Mouse (Mus musculus) kidney, embryonic 15.5 days (tissue): ENCODE results near the gene Pacrg. TPM values are rescaled to one million over a fixed set of nuclear protein-coding genes. Genes with fewer than 3 reads are reported as not detected.

Experiments used
- ATAC-seq: fragments of 200-750 bp; cut with Nextera tagmentation; replicated peaks from 2 replicates; pipeline ENCODE4 v1.8.0; 2017; ENCODE audit warnings: moderate TSS enrichment; ENCODE audit not compliant: low FRiP score
- H3K27ac ChIP-seq: fragments of 300-500 bp; sonication (generic); 2 replicates; pipeline ENCODE4 v1.5.1; 2015; ENCODE audit warnings: mild to moderate bottlenecking, inconsistent platforms
- H3K27me3 ChIP-seq: fragments of 300-500 bp; sonication (generic); 2 replicates; pipeline ENCODE4 v1.6.1; 2015; ENCODE audit warnings: inconsistent platforms
- H3K36me3 ChIP-seq: fragments of 300-500 bp; sonication (generic); 2 replicates; pipeline ENCODE4 v1.6.1; 2015; ENCODE audit warnings: inconsistent platforms
- H3K4me1 ChIP-seq: fragments of 300-500 bp; sonication (generic); 2 replicates; pipeline ENCODE4 v1.6.1; 2015; ENCODE audit warnings: inconsistent platforms
- H3K4me2 ChIP-seq: fragments of 300-500 bp; sonication (generic); 2 replicates; pipeline ENCODE4 v1.6.1; 2015; ENCODE audit warnings: moderate library complexity, mild to moderate bottlenecking, inconsistent platforms
- H3K4me3 ChIP-seq: fragments of 300-500 bp; sonication (generic); replicated peaks from 2 replicates; pipeline ENCODE4 v1.5.1; 2015; ENCODE audit warnings: mild to moderate bottlenecking, inconsistent platforms
- H3K9ac ChIP-seq: fragments of 300-500 bp; sonication (generic); 2 replicates; pipeline ENCODE4 v1.6.1; 2015; ENCODE audit warnings: mild to moderate bottlenecking, inconsistent platforms
- H3K9me3 ChIP-seq: fragments of 300-500 bp; sonication (generic); replicated peaks from 2 replicates; pipeline ENCODE4 v1.6.1; 2016; ENCODE audit warnings: inconsistent platforms
- WGBS: fragments of 180-500 bp; shearing (Covaris S2); methylation state at CpG from one replicate; pipeline ENCODE4 v1.1.7; 2015; ENCODE audit warnings: mixed read lengths; 5-methylcytosine and 5-hydroxymethylcytosine counted together
- polyA plus RNA-seq: library from polyadenylated mRNA; unstranded; fragments of >200 nt; fragmentation: Nextera tagmentation; extraction: Ambion mirVana; gene quantifications from 2 replicates; pipeline ENCODE4 v1.2.1, GENCODE M21; 2015

The Pacrg gene
- polyA plus RNA-seq, 1 experiment from 2014 or later = 3.6 TPM

DNA sequence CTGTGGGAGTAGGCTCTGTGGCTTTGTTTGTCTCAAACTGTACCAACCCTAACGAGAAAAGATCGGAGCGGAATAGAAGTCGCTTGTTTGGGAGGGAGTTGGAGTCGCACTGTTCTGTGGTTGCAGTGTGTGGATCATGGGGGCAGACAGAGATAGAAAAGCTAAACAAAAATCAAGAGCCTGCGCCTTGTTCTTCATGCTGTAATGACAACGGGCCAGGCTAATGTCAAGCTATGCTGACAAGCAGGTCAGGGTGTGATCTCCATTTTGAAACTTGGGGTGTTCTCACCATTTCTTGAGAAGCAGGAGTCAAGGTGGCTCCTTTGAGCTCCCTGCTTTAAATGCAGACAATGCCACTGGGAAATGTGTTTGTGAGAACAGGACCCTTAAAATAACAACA is 433.8 kb downstream of the Pacrg start:
- peaks cover 6% of the 10 kb centered on the region; the same call in 1 of the 2 replicates for H3K27me3 ChIP-seq
- no peak overlapping the region for H3K4me3 ChIP-seq
- H3K36me3 ChIP-seq = no peaks in the 10 kb centered on the region
- no peak overlapping the region for H3K4me2 ChIP-seq
- no peak overlapping the region for H3K27ac ChIP-seq
- no peaks in the 10 kb centered on the region for H3K4me1 ChIP-seq
- ATAC-seq = no peak
- H3K9ac ChIP-seq = no peak overlapping the region
- WGBS = 75% methylated on average over 7 of the region's 7 CpGs
- H3K9me3 ChIP-seq = no peaks in the 10 kb centered on the region

DNA sequence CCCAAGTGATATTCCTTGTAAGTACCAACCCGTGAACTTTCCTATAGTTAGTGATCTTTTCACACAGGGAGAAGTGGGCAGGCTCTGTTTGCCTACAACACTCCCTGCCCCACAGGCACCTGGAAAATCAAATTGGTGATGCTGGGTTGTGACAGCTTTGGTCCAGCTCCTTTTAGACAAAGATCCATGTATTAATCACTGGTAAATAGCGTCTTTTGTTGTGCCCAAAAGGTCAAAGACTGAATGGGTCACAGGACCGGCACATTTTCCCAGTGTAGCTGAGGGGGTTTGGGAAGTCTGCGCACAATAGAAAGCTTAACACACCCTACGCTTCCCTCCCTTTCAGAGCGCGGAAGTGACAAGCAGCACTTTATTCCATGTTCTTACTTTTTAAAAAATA is 434.2 kb downstream of the Pacrg start:
- H3K36me3 ChIP-seq = no peaks in the 10 kb centered on the region
- H3K9me3 ChIP-seq = no peaks in the 10 kb centered on the region
- no peak overlapping the region for H3K27ac ChIP-seq
- H3K4me3 ChIP-seq = no peak overlapping the region
- 71% methylated on average over 7 of the region's 7 CpGs for WGBS
- H3K9ac ChIP-seq = no peak overlapping the region
- no peak overlapping the region for H3K4me2 ChIP-seq
- H3K27me3 ChIP-seq = peaks cover 6% of the 10 kb centered on the region; the same call in 1 of the 2 replicates
- H3K4me1 ChIP-seq = no peaks in the 10 kb centered on the region
- no peak for ATAC-seq

- Histone ChIP-seq H3K36me3 (no peaks in the 10 kb centered on the region), H3K4me1 (no peaks in the 10 kb centered on the region), H3K9ac (no peak overlapping the region), H3K4me3 (no peak overlapping the region), H3K4me2 (no peak overlapping the region), H3K9me3 (no peaks in the 10 kb centered on the region), H3K27me3 (peaks cover 6% of the 10 kb centered on the region; the same call in 1 of the 2 replicates), H3K27ac (no peak overlapping the region)
- no peak for ATAC-seq
- 88% methylated on average over 11 of the region's 11 CpGs for WGBS
Observed at GRCm38 (mm10) chr17:10403186-10403585, 436.9 kb downstream of the Pacrg start.

DNA sequence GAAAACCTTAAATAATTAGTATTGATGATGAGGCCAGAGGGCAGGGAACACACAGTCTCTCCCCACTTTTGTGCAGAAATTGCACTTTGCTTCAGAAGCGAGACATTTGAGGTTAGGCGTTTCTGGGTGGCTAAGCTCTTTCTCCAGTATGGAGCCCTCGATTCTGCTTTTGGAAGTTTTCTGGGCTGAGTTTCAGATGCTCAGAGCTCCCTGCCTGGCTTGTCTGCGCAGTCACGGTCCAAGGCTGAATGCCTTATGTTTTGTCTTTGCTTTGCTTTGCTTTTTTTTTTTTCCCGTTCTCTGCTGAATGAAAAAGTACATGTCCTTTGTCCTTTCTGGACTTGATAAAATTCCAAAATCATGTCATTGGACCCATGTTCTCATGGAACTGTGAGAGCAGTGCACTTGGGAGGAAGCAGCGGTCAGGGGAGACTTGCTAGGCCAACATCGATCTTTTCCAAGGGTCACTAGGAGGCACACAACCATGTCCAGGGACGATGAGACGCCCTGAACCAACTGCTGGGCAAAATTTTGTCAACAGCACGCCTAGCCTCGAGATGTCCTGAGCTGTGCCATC is 438.0 kb downstream of the Pacrg start:
- no peaks in the 10 kb centered on the region for H3K9me3 ChIP-seq
- no peak for ATAC-seq
- peaks cover 4% of the 10 kb centered on the region; the same call in 1 of the 2 replicates for H3K27me3 ChIP-seq
- WGBS = 79% methylated on average over 12 of the region's 12 CpGs
- no peak overlapping the region for H3K4me3 ChIP-seq
- H3K4me1 ChIP-seq = peaks cover 9% of the 10 kb centered on the region; the same call in 1 of the 2 replicates
- no peak overlapping the region for H3K27ac ChIP-seq
- no peak overlapping the region for H3K4me2 ChIP-seq
- H3K9ac ChIP-seq = no peak overlapping the region
- no peaks in the 10 kb centered on the region for H3K36me3 ChIP-seq

DNA sequence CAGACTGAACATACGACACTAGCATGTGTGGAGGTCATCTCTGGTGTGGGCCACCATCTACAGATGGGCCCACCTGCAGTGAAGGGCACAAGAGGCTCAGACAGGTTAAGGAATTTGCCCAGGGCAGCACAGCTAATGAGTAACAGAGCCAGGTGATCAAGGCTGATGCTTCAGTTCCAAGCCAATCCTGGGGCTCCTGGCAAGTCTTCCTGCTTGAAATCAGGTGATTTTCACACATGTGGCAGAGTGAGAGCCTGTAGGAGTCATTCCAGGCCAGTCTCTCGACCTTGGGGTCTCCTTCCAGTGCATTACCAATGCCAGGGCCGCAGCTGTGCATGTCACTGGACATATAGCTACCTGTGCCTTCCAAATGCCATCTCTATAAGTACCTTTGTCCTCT is 438.6 kb downstream of the Pacrg start:
- 78% methylated on average over 3 of the region's 3 CpGs for WGBS
- H3K9me3 ChIP-seq = no peaks in the 10 kb centered on the region
- no peak overlapping the region for H3K4me3 ChIP-seq
- peaks cover 14% of the 10 kb centered on the region; the same call in 1 of the 2 replicates for H3K4me1 ChIP-seq
- H3K36me3 ChIP-seq = no peaks in the 10 kb centered on the region
- no peak overlapping the region for H3K4me2 ChIP-seq
- no peak overlapping the region for H3K9ac ChIP-seq
- H3K27me3 ChIP-seq = peaks cover 4% of the 10 kb centered on the region; the same call in 1 of the 2 replicates
- H3K27ac ChIP-seq = no peak overlapping the region
- no peak for ATAC-seq

GRCm38 (mm10) chr17:10399706-10400105 is 440.4 kb downstream of the Pacrg start:
- H3K9ac ChIP-seq = no peak overlapping the region
- no peak overlapping the region for H3K27ac ChIP-seq
- peaks cover 14% of the 10 kb centered on the region; the same call in 1 of the 2 replicates for H3K4me1 ChIP-seq
- no peak overlapping the region for H3K4me3 ChIP-seq
- H3K36me3 ChIP-seq = no peaks in the 10 kb centered on the region
- H3K4me2 ChIP-seq = no peak overlapping the region
- no peak for ATAC-seq
- H3K27me3 ChIP-seq = no peaks in the 10 kb centered on the region
- no peaks in the 10 kb centered on the region for H3K9me3 ChIP-seq
- WGBS = 85% methylated on average over 10 of the region's 10 CpGs

DNA sequence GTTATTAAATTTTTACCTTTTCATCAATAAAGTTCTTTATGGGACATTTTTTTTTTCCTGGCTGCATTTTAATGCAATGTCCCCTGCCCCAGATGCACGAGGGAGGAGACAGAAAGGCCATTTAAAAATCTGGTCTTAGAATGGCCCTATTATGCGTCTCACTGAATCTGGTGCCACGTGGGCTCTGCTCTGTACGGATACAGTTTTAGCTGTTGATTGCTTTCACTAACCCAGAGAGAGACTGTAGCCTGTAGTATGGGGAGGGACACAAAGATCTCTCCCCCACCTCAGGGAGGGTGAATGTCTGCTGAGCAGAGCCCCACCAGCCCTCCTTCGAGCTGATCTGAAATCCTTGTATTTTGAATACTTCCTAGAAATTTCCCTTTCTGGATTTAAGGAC is 441.2 kb downstream of the Pacrg start:
- no peak overlapping the region for H3K27ac ChIP-seq
- H3K4me2 ChIP-seq = no peak overlapping the region
- no peak overlapping the region for H3K4me3 ChIP-seq
- no peaks in the 10 kb centered on the region for H3K9me3 ChIP-seq
- H3K9ac ChIP-seq = no peak overlapping the region
- ATAC-seq = no peak
- WGBS = 79% methylated on average over 5 of the region's 5 CpGs
- no peaks in the 10 kb centered on the region for H3K27me3 ChIP-seq
- peaks cover 14% of the 10 kb centered on the region; the same call in 1 of the 2 replicates for H3K4me1 ChIP-seq
- no peaks in the 10 kb centered on the region for H3K36me3 ChIP-seq

- Histone ChIP-seq H3K4me2 (no peak overlapping the region), H3K9ac (no peak overlapping the region), H3K4me3 (no peak overlapping the region), H3K36me3 (no peaks in the 10 kb centered on the region), H3K27ac (no peak overlapping the region), H3K9me3 (no peaks in the 10 kb centered on the region), H3K4me1 (peaks cover 14% of the 10 kb centered on the region; the same call in 1 of the 2 replicates), H3K27me3 (no peaks in the 10 kb centered on the region)
- 65% methylated on average over 10 of the region's 10 CpGs for WGBS
- no peak for ATAC-seq
Observed at GRCm38 (mm10) chr17:10397924-10398627, 442.0 kb downstream of the Pacrg start.

DNA sequence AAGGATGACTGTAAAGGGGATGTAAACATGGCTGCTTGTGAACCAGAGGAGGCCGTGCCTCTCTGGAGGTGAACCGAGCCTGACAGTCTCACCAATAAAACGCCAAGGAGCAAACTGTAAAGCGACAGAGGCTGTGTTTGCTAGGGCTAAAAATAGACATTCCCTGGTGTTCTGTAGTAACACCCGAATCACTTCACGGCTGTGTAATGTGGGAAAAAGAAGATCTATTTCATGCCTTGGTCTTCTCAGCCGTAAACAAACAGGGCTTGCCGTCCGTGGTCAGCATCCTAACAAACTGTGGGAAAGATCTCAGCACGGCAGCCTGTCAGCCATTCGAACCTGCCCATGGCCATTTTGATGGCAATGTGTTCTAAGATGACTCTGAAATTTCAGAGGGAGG is 442.8 kb downstream of the Pacrg start:
- Histone ChIP-seq H3K27ac (no peak overlapping the region), H3K4me2 (no peak overlapping the region), H3K27me3 (no peaks in the 10 kb centered on the region), H3K4me1 (peaks cover 14% of the 10 kb centered on the region; the same call in 1 of the 2 replicates), H3K4me3 (no peak overlapping the region), H3K36me3 (no peaks in the 10 kb centered on the region), H3K9me3 (no peaks in the 10 kb centered on the region), H3K9ac (no peak overlapping the region)
- 27% methylated on average over 11 of the region's 11 CpGs for WGBS
- no peak for ATAC-seq

GRCm38 (mm10) chr17:10396863-10397262 is 443.2 kb downstream of the Pacrg start:
- ATAC-seq = no peak
- Histone ChIP-seq H3K4me1 (peaks cover 14% of the 10 kb centered on the region; the same call in 1 of the 2 replicates), H3K36me3 (no peaks in the 10 kb centered on the region), H3K27me3 (no peaks in the 10 kb centered on the region), H3K9ac (no peak overlapping the region), H3K9me3 (no peaks in the 10 kb centered on the region), H3K4me3 (no peak overlapping the region), H3K4me2 (no peak overlapping the region), H3K27ac (no peak overlapping the region)
- 84% methylated on average over 6 of the region's 6 CpGs for WGBS

GRCm38 (mm10) chr17:10394855-10395254 is 445.3 kb downstream of the Pacrg start:
- Histone ChIP-seq H3K4me1 (peaks cover 25% of the 10 kb centered on the region), H3K27ac (no peak overlapping the region)
- WGBS = 79% methylated on average over 8 of the region's 8 CpGs

GRCm38 (mm10) chr17:10393766-10394165 is 446.3 kb downstream of the Pacrg start:
- Histone ChIP-seq H3K9me3 (no peaks in the 10 kb centered on the region), H3K27ac (no peak overlapping the region), H3K4me1 (peaks cover 30% of the 10 kb centered on the region), H3K27me3 (no peaks in the 10 kb centered on the region), H3K9ac (no peak overlapping the region), H3K4me3 (no peak overlapping the region), H3K4me2 (no peak overlapping the region), H3K36me3 (no peaks in the 10 kb centered on the region)
- 85% methylated on average over 4 of the region's 4 CpGs for WGBS
- ATAC-seq = no peak

More at GRCm38 (mm10) chr17:10394855-10395254, 445.3 kb downstream of the Pacrg start:
- no peak overlapping the region for H3K4me2 ChIP-seq
- H3K4me3 ChIP-seq = no peak overlapping the region
- no peaks in the 10 kb centered on the region for H3K27me3 ChIP-seq
- no peak for ATAC-seq
- no peaks in the 10 kb centered on the region for H3K36me3 ChIP-seq
- H3K9ac ChIP-seq = no peak overlapping the region
- no peaks in the 10 kb centered on the region for H3K9me3 ChIP-seq
